In the genomic region with DNA sequence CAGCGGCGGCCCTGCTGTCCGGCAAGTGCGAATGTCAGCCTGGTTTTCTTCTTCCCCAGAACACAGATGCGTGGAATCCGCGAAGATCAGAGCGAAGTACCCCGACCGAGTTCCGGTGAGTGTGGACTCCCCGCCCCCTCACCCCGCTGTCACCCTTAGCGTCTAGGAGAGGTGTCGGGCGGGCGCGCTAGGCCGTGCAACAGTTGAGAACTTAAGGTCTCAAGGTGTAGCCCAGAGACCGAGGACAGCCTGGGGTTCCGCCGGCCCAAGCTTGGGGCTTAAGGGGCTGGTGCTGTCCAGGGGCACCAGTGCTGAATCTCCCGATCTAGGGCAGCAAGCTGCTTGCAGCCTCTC, we compare ENCODE assay signal across 8 mouse cellular contexts. TPM values are rescaled to one million over a fixed set of nuclear protein-coding genes. Genes with fewer than 3 reads are reported as not detected.
DNase-seq lines count a peak whose midpoint lies in the region; ATAC-seq and TF ChIP-seq lines count a peak whose summit lies in the region.

No protein-coding gene starts in this region.

- peak overlapping the region; percentile 72 for H3K9ac ChIP-seq in MEL (ENCODE audit: control insufficient read depth, low read depth, low read length, poor library complexity, severe bottlenecking)
- peak overlapping the region; percentile 94 for H3K9ac ChIP-seq in forebrain, embryonic 12.5 days

- H3K4me2 ChIP-seq in forebrain, embryonic 12.5 days, result peak overlapping the region; percentile 96

- no peak for TF ChIP-seq EP300 in MEL (IDR thresholded peaks at IDR 0.05; ENCODE audit: low read depth in 1 of 2, low read length in 2 of 2)

- peak; percentile 36 for ATAC-seq in forebrain, embryonic 12.5 days (ENCODE audit: low FRiP score)
- peak; percentile 34 for ATAC-seq in megakaryocyte, adult 5-6 weeks (ENCODE audit: poor library complexity, severe bottlenecking)

- no peak overlapping the region for H3K27ac ChIP-seq in MEL (ENCODE audit: control insufficient read depth, low read depth, low read length)
- H3K27ac ChIP-seq in forebrain, embryonic 12.5 days, result no peak overlapping the region

- H3K79me2 ChIP-seq in MEL (ENCODE audit: control insufficient read depth, insufficient read depth, low read length, poor library complexity), result peaks cover 5% of the 10 kb centered on the region; the same call in 1 of the 2 replicates

- no peak for TF ChIP-seq CTCF in MEL (IDR thresholded peaks at IDR 0.05 in 2 of 3, conservative IDR thresholded peaks at IDR 0.05 in 1 of 3; ENCODE audit: control insufficient read depth in 1 of 3, insufficient read depth in 1 of 3, low read depth in 2 of 3, low read length in 3 of 3, poor library complexity in 1 of 3, severe bottlenecking in 1 of 3)

- peaks cover 4 to 18% of the 10 kb centered on the region in 2 experiments for H3K4me1 ChIP-seq in MEL (ENCODE audit: control insufficient read depth in 1 of 2, insufficient read depth in 2 of 2, low read length in 2 of 2)
- peaks cover 22% of the 10 kb centered on the region for H3K4me1 ChIP-seq in forebrain, embryonic 12.5 days

- H3K4me3 ChIP-seq in MEL (ENCODE audit: control insufficient read depth in 1 of 2, insufficient read depth in 1 of 2, low read depth in 2 of 2, low read length in 2 of 2), result peak overlapping the region; percentile 75 to 93
- peak overlapping the region; percentile 99 for H3K4me3 ChIP-seq in forebrain, embryonic 12.5 days (replicated peaks)

- TF ChIP-seq POLR2A in MEL (IDR thresholded peaks at IDR 0.05; ENCODE audit: control insufficient read depth in 1 of 2, insufficient read depth in 1 of 2, low read depth in 1 of 2, low read length in 2 of 2, poor library complexity in 1 of 2), result no peak

- H3K27me3 ChIP-seq in MEL (ENCODE audit: control insufficient read depth in 1 of 2, insufficient read depth in 2 of 2, low read length in 2 of 2), result no peaks in the 10 kb centered on the region
- no peaks in the 10 kb centered on the region for H3K27me3 ChIP-seq in forebrain, embryonic 12.5 days

- TF ChIP-seq RAD21 in MEL (IDR thresholded peaks at IDR 0.05; ENCODE audit: low read depth, low read length), result no peak

- H3K9me3 ChIP-seq in MEL (replicated peaks; ENCODE audit: insufficient read depth, low read length), result no peaks in the 10 kb centered on the region
- H3K9me3 ChIP-seq in forebrain, embryonic 12.5 days, result no peaks in the 10 kb centered on the region

- under 1% methylated on average over 19 of the region's 23 CpGs for WGBS in forebrain, embryonic 12.5 days

- DNase-seq in MEL (ENCODE audit: low read depth, low spot score), result peak; percentile 83
- DNase-seq in adrenal gland, postnatal 4 days (ENCODE audit: low spot score in 2 of 2), result peak; percentile 17 to 28
- peak; percentile 60 for DNase-seq in heart, postnatal 4 days
- peak; percentile 25 to 26 for DNase-seq in layer of hippocampus, adult 8-10 months (ENCODE audit: low spot score in 2 of 2)
- DNase-seq in retina, postnatal 1 day, result peak; percentile 49
- peak; percentile 32 to 61 for DNase-seq in urinary bladder, postnatal 4 days (ENCODE audit: low spot score in 2 of 2)

- peaks cover 0 to 12% of the 10 kb centered on the region in 2 experiments; a peak in 3 of 4 replicates for H3K36me3 ChIP-seq in MEL (ENCODE audit: control insufficient read depth in 1 of 2, insufficient read depth in 2 of 2, low read length in 2 of 2)
- peaks cover 38% of the 10 kb centered on the region for H3K36me3 ChIP-seq in forebrain, embryonic 12.5 days (replicated peaks)

TF ChIP-seq in MEL, 35 proteins besides CTCF, POLR2A, EP300 and RAD21:
- TF ChIP-seq MXI1 (IDR thresholded peaks at IDR 0.05; ENCODE audit: low read depth, low read length) (peak; percentile 73; the same call in 1 of the 2 replicates), JUND (IDR thresholded peaks at IDR 0.05; ENCODE audit: low read depth, low read length) (no peak), POLR2AphosphoS5 (IDR thresholded peaks at IDR 0.05; ENCODE audit: borderline replicate concordance, low read depth, low read length) (no peak), ZKSCAN1 (IDR thresholded peaks at IDR 0.05; ENCODE audit: low read depth, low read length) (no peak), SIN3A (IDR thresholded peaks at IDR 0.05; ENCODE audit: low read length) (peak; percentile 94)

RNA-seq across cellular contexts. Expression of a gene that starts 0.6 kb away (rescaled TPM):
- total RNA-seq in MEL (2012; rRNA removed), result 18.4 and 21.6 TPM in 2 replicates
- 10 to 100 TPM in 1 of 2 experiments, not detected in 1; 22.5 TPM for polyA plus RNA-seq in MEL (2012; ENCODE audit: insufficient read depth in 1 of 2, insufficient read length in 2 of 2, low read depth in 1 of 2, low replicate concordance in 2 of 2, missing spikeins in 1 of 2)
- total RNA-seq in adrenal gland, postnatal 4 days (2021), result 100 to 1,000 TPM; 115 to 125 TPM
- 336 and 356 TPM in 2 replicates for polyA plus RNA-seq in forebrain, embryonic 12.5 days (2016; fragmentation: Nextera tagmentation; extraction: Ambion mirVana)
- total RNA-seq in heart, postnatal 4 days (2021), result 100 to 1,000 TPM; 104 to 105 TPM
- 100 to 1,000 TPM; 204 to 223 (median 217) TPM for total RNA-seq in layer of hippocampus, adult 8-10 months (2022)
- total RNA-seq in megakaryocyte, adult 5-6 weeks (2015), result 69.8 and 82.1 TPM in 2 replicates
- 46.0 and 55.7 TPM in 2 replicates for total RNA-seq in megakaryocyte, adult 5-6 weeks (2017)

RNA-seq across cellular contexts. Expression of a gene that starts 7.4 kb away (rescaled TPM):
- 0.85 and 0.95 TPM in 2 replicates for total RNA-seq in MEL (2012; rRNA removed)
- 1 to 10 TPM in 1 of 2 experiments, not detected in 1; 2.5 TPM for polyA plus RNA-seq in MEL (2012; ENCODE audit: insufficient read depth in 1 of 2, insufficient read length in 2 of 2, low read depth in 1 of 2, low replicate concordance in 2 of 2, missing spikeins in 1 of 2)
- 10 to 100 TPM in 1 of 2 experiments, 1 to 10 TPM in 1; 7.1 to 10.3 TPM for total RNA-seq in adrenal gland, postnatal 4 days (2021)
- 18.6 and 18.7 TPM in 2 replicates for polyA plus RNA-seq in forebrain, embryonic 12.5 days (2016; fragmentation: Nextera tagmentation; extraction: Ambion mirVana)
- 1 to 10 TPM; 1.9 to 2.9 TPM for total RNA-seq in heart, postnatal 4 days (2021)
- 10 to 100 TPM; 11.2 to 13.8 (median 12.7) TPM for total RNA-seq in layer of hippocampus, adult 8-10 months (2022)
- total RNA-seq in megakaryocyte, adult 5-6 weeks (2015), result not detected in 2 replicates
- total RNA-seq in megakaryocyte, adult 5-6 weeks (2017), result 0.33 TPM in 1 of 2 replicates, not detected in the other

RNA-seq across cellular contexts. Expression of a gene that starts 30.8 kb away (rescaled TPM):
- total RNA-seq in MEL (2012; rRNA removed), result not detected in 2 replicates
- not detected for polyA plus RNA-seq in MEL (2012; ENCODE audit: insufficient read depth in 1 of 2, insufficient read length in 2 of 2, low read depth in 1 of 2, low replicate concordance in 2 of 2, missing spikeins in 1 of 2)
- under 1 TPM; 0.34 to 0.59 TPM for total RNA-seq in adrenal gland, postnatal 4 days (2021)
- 1.5 and 1.7 TPM in 2 replicates for polyA plus RNA-seq in forebrain, embryonic 12.5 days (2016; fragmentation: Nextera tagmentation; extraction: Ambion mirVana)
- not detected for total RNA-seq in heart, postnatal 4 days (2021)
- under 1 TPM; 0.72 to 0.95 (median 0.82) TPM for total RNA-seq in layer of hippocampus, adult 8-10 months (2022)
- not detected in 2 replicates for total RNA-seq in megakaryocyte, adult 5-6 weeks (2015)
- total RNA-seq in megakaryocyte, adult 5-6 weeks (2017), result not detected in 2 replicates

RNA-seq across cellular contexts. Expression of a gene that starts 51.0 kb away (rescaled TPM):
- total RNA-seq in MEL (2012; rRNA removed), result 6.4 and 8.3 TPM in 2 replicates
- 1 to 10 TPM in 1 of 2 experiments, not detected in 1; 9.3 TPM for polyA plus RNA-seq in MEL (2012; ENCODE audit: insufficient read depth in 1 of 2, insufficient read length in 2 of 2, low read depth in 1 of 2, low replicate concordance in 2 of 2, missing spikeins in 1 of 2)
- total RNA-seq in adrenal gland, postnatal 4 days (2021), result 1 to 10 TPM; 3.6 TPM
- 12.6 and 13.0 TPM in 2 replicates for polyA plus RNA-seq in forebrain, embryonic 12.5 days (2016; fragmentation: Nextera tagmentation; extraction: Ambion mirVana)
- 1 to 10 TPM; 1.4 to 1.5 TPM for total RNA-seq in heart, postnatal 4 days (2021)
- total RNA-seq in layer of hippocampus, adult 8-10 months (2022), result 1 to 10 TPM; 4.9 to 8.8 (median 7.5) TPM
- 0.83 and 1.1 TPM in 2 replicates for total RNA-seq in megakaryocyte, adult 5-6 weeks (2015)
- total RNA-seq in megakaryocyte, adult 5-6 weeks (2017), result 1.5 and 1.7 TPM in 2 replicates

Comparison
In these comparisons a context has a peak if more than half of its experiments do, and no peak if none do; other contexts are left out.
1. DNase-seq: peak in every context shown above with its lines; median percentile 83 in MEL; 60 in heart, postnatal 4 days; 49 in retina, postnatal 1 day; 46 in urinary bladder, postnatal 4 days; 26 in layer of hippocampus, adult 8-10 months; 22 in adrenal gland, postnatal 4 days.